Mouse (Mus musculus) embryonic facial prominence, embryonic 10.5 days (tissue): Measurements from ENCODE around the gene Cdc37l1. TPM values are rescaled to one million over a fixed set of nuclear protein-coding genes. Genes with fewer than 3 reads are reported as not detected.
"Not testable (repeated sequence)": the region's sequence is repeated elsewhere in the genome, so short reads cannot be mapped to it uniquely, and the experiment has no call there.

Source experiments
- DNase-seq: peaks from one replicate; pipeline ENCODE4 v3.0.0-alpha.2; 2017; ENCODE audit warnings: low spot score
- H3K27ac ChIP-seq: fragments of 300-500 bp; sonication (generic); replicated peaks from 2 replicates; pipeline ENCODE4 v1.5.1; 2016; ENCODE audit warnings: mild to moderate bottlenecking
- H3K27me3 ChIP-seq: fragments of 300-500 bp; sonication (generic); replicated peaks from 2 replicates; pipeline ENCODE4 v1.6.1; 2016; ENCODE audit warnings: low read depth, mild to moderate bottlenecking; ENCODE audit not compliant: poor library complexity, severe bottlenecking
- H3K36me3 ChIP-seq: fragments of 300-500 bp; sonication (generic); replicated peaks from 2 replicates; pipeline ENCODE4 v1.6.1; 2016; ENCODE audit warnings: mild to moderate bottlenecking, moderate library complexity
- H3K4me1 ChIP-seq: fragments of 300-500 bp; sonication (generic); 2 replicates; pipeline ENCODE4 v1.6.1; 2016
- H3K4me3 ChIP-seq: fragments of 300-500 bp; sonication (generic); 2 replicates; pipeline ENCODE4 v1.5.1; 2016; ENCODE audit warnings: mild to moderate bottlenecking, moderate library complexity
- H3K9me3 ChIP-seq: fragments of 300-500 bp; sonication (generic); 2 replicates; pipeline ENCODE4 v1.6.1; 2016; ENCODE audit warnings: mild to moderate bottlenecking
- WGBS: fragments of 180-500 bp; shearing (Covaris S2); methylation state at CpG from one replicate; pipeline ENCODE4 v1.1.7; 2016; 5-methylcytosine and 5-hydroxymethylcytosine counted together
- polyA plus RNA-seq: library from polyadenylated mRNA; unstranded; fragments of >200 nt; fragmentation: Nextera tagmentation; extraction: Ambion mirVana; gene quantifications from 2 replicates; pipeline ENCODE4 v1.2.1, GENCODE M21; 2016

The Cdc37l1 gene
- polyA plus RNA-seq, 1 experiment from 2014 or later, result 37.9 TPM

GRCm38 (mm10) chr19:28974862-28975611, 15.1 kb upstream of the Cdc37l1 start:
- Histone ChIP-seq H3K27ac (no peak overlapping the region), H3K9me3 (no peaks in the 10 kb centered on the region), H3K4me3 (peak overlapping the region; percentile 57), H3K27me3 (peaks cover 24% of the 10 kb centered on the region), H3K36me3 (no peaks in the 10 kb centered on the region), H3K4me1 (peaks cover 7% of the 10 kb centered on the region)
- 19% methylated on average over 35 of the region's 35 CpGs for WGBS
- peak; percentile 87 for DNase-seq

GRCm38 (mm10) chr19:28982617-28983016, 7.5 kb upstream of the Cdc37l1 start:
- Histone ChIP-seq H3K36me3 (no peaks in the 10 kb centered on the region), H3K27me3 (no peaks in the 10 kb centered on the region), H3K4me3 (no peak overlapping the region), H3K4me1 (no peaks in the 10 kb centered on the region), H3K27ac (no peak overlapping the region), H3K9me3 (no peaks in the 10 kb centered on the region)
- DNase-seq, result no peak
- WGBS, result 80% methylated on average over 7 of the region's 7 CpGs

GRCm38 (mm10) chr19:28989515-28989914, 637 bp upstream of the Cdc37l1 start:
- 73% methylated on average over 8 of the region's 8 CpGs for WGBS
- DNase-seq, result no peak
- Histone ChIP-seq H3K9me3 (no peaks in the 10 kb centered on the region), H3K27me3 (no peaks in the 10 kb centered on the region), H3K27ac (peak overlapping the region; percentile 95), H3K4me3 (peak overlapping the region; percentile 97), H3K4me1 (peaks cover 15% of the 10 kb centered on the region), H3K36me3 (peaks cover 24% of the 10 kb centered on the region)

GRCm38 (mm10) chr19:28990590-28991221, 554 bp downstream of the Cdc37l1 start:
- H3K4me3 ChIP-seq, result peak overlapping the region; percentile 97
- WGBS, result 1% methylated on average over 41 of the region's 41 CpGs
- H3K4me1 ChIP-seq, result peaks cover 15% of the 10 kb centered on the region
- peak overlapping the region; percentile 95 for H3K27ac ChIP-seq
- H3K27me3 ChIP-seq, result no peaks in the 10 kb centered on the region
- H3K9me3 ChIP-seq, result no peaks in the 10 kb centered on the region
- DNase-seq, result no peak
- peaks cover 36% of the 10 kb centered on the region for H3K36me3 ChIP-seq

GRCm38 (mm10) chr19:28991391-28991790, 1.2 kb downstream of the Cdc37l1 start:
- H3K9me3 ChIP-seq, result no peaks in the 10 kb centered on the region
- peaks cover 15% of the 10 kb centered on the region for H3K4me1 ChIP-seq
- peak overlapping the region; percentile 97 for H3K4me3 ChIP-seq
- no peak overlapping the region for H3K27ac ChIP-seq
- peaks cover 43% of the 10 kb centered on the region for H3K36me3 ChIP-seq
- 71% methylated on average over 5 of the region's 5 CpGs for WGBS
- no peak for DNase-seq
- H3K27me3 ChIP-seq, result no peaks in the 10 kb centered on the region

GRCm38 (mm10) chr19:28994870-28995269, 4.7 kb downstream of the Cdc37l1 start:
- 92% methylated on average over 7 of the region's 7 CpGs for WGBS
- DNase-seq, result no peak
- Histone ChIP-seq H3K4me3 (no peak overlapping the region), H3K27me3 (no peaks in the 10 kb centered on the region), H3K27ac (no peak overlapping the region), H3K4me1 (peaks cover 9% of the 10 kb centered on the region), H3K36me3 (peaks cover 73% of the 10 kb centered on the region), H3K9me3 (no peaks in the 10 kb centered on the region)

GRCm38 (mm10) chr19:28995366-28995765, 5.2 kb downstream of the Cdc37l1 start:
- H3K4me3 ChIP-seq, result no peak overlapping the region
- WGBS, result 93% methylated on average over 5 of the region's 5 CpGs
- H3K4me1 ChIP-seq, result peaks cover 9% of the 10 kb centered on the region
- H3K27me3 ChIP-seq, result no peaks in the 10 kb centered on the region
- no peak for DNase-seq
- H3K36me3 ChIP-seq, result peaks cover 78% of the 10 kb centered on the region
- H3K27ac ChIP-seq, result no peak overlapping the region
- no peaks in the 10 kb centered on the region for H3K9me3 ChIP-seq

- no peak for DNase-seq
- Histone ChIP-seq H3K36me3 (peaks cover 96% of the 10 kb centered on the region), H3K9me3 (no peaks in the 10 kb centered on the region), H3K27ac (no peak overlapping the region), H3K4me3 (no peak overlapping the region), H3K4me1 (no peaks in the 10 kb centered on the region), H3K27me3 (no peaks in the 10 kb centered on the region)
- 92% methylated on average over 4 of the region's 4 CpGs for WGBS
Observed at GRCm38 (mm10) chr19:28997976-28998630, 8.0 kb downstream of the Cdc37l1 start.

GRCm38 (mm10) chr19:29000321-29000720, 10.2 kb downstream of the Cdc37l1 start:
- H3K9me3 ChIP-seq, H3K4me1 ChIP-seq, H3K27me3 ChIP-seq, H3K27ac ChIP-seq, H3K4me3 ChIP-seq, DNase-seq: not testable (repeated sequence)
- H3K36me3 ChIP-seq, result peaks cover 86% of the 10 kb centered on the region
- WGBS, result 97% methylated on average over 16 of the region's 16 CpGs

GRCm38 (mm10) chr19:29008069-29008706, 18.0 kb downstream of the Cdc37l1 start:
- no peak overlapping the region for H3K4me3 ChIP-seq
- peaks cover 80% of the 10 kb centered on the region for H3K36me3 ChIP-seq
- DNase-seq, result no peak
- no peaks in the 10 kb centered on the region for H3K27me3 ChIP-seq
- no peak overlapping the region for H3K27ac ChIP-seq
- H3K9me3 ChIP-seq, result no peaks in the 10 kb centered on the region
- WGBS, result 90% methylated on average over 3 of the region's 3 CpGs
- no peaks in the 10 kb centered on the region for H3K4me1 ChIP-seq

GRCm38 (mm10) chr19:29009046-29009445, 18.9 kb downstream of the Cdc37l1 start:
- no peak for DNase-seq
- no peaks in the 10 kb centered on the region for H3K27me3 ChIP-seq
- no peaks in the 10 kb centered on the region for H3K4me1 ChIP-seq
- H3K9me3 ChIP-seq, result no peaks in the 10 kb centered on the region
- no peak overlapping the region for H3K4me3 ChIP-seq
- H3K36me3 ChIP-seq, result peaks cover 84% of the 10 kb centered on the region
- WGBS, result 95% methylated on average over 11 of the region's 11 CpGs
- no peak overlapping the region for H3K27ac ChIP-seq

- Histone ChIP-seq H3K4me1 (no peaks in the 10 kb centered on the region), H3K4me3 (no peak overlapping the region), H3K9me3 (no peaks in the 10 kb centered on the region), H3K27ac (no peak overlapping the region), H3K27me3 (no peaks in the 10 kb centered on the region), H3K36me3 (peaks cover 92% of the 10 kb centered on the region)
- 93% methylated on average over 12 of the region's 12 CpGs for WGBS
- no peak for DNase-seq
Observed at GRCm38 (mm10) chr19:29011355-29011990, 21.3 kb downstream of the Cdc37l1 start.
